Mouse (Mus musculus): ENCODE measurements around the gene Acbd4. TPM values are rescaled to one million over a fixed set of nuclear protein-coding genes. Genes with fewer than 3 reads are reported as not detected.

Gene Acbd4
- total and polyA plus RNA-seq, 2 experiments from 2014 or later, result 16.3 to 21.6 TPM

GRCm38 (mm10) chr11:103133456-103134185 lies 32.1 kb downstream of the Acbd4 start:
- no peaks in the 10 kb centered on the region for H3K9me3 ChIP-seq (replicated peaks; ENCODE audit: control insufficient read depth, low read length)
- WGBS, result 52% methylated on average over 6 of the region's 6 CpGs
- ATAC-seq (ENCODE audit: insufficient read depth, low read depth) (no peak), DNase-seq (ENCODE audit: low spot score) (no peak)
- H3K9ac ChIP-seq (replicated peaks; ENCODE audit: low read depth, low read length), result peak overlapping the region; percentile 24
- TF ChIP-seq CTCF (IDR thresholded peaks at IDR 0.05; ENCODE audit: low read depth), result no peak
- TF ChIP-seq EP300 (IDR thresholded peaks at IDR 0.05; ENCODE audit: low read depth), result no peak
- peak overlapping the region; percentile 52 for H3K4me2 ChIP-seq (ENCODE audit: low read depth, low read length)
- H3K4me1 ChIP-seq (ENCODE audit: control insufficient read depth, insufficient read depth), result peaks cover 17% of the 10 kb centered on the region; the same call in 1 of the 2 replicates
- H3K27me3 ChIP-seq (ENCODE audit: control insufficient read depth, insufficient read depth, low read length), result no peaks in the 10 kb centered on the region
- H3K36me3 ChIP-seq (replicated peaks; ENCODE audit: control insufficient read depth, insufficient read depth, low read length), result no peaks in the 10 kb centered on the region; the same call in 1 of the 2 replicates
- 0 out of 2 replicates have a peak overlapping the region, but pooled peaks have one; percentile 17 for H3K4me3 ChIP-seq (ENCODE audit: low read depth, low read length)
- H3K27ac ChIP-seq (ENCODE audit: low read depth), result peak overlapping the region; percentile 86

- no peak for ATAC-seq (ENCODE audit: insufficient read depth, low read depth)
- 61% methylated on average over 3 of the region's 3 CpGs for WGBS
- H3K9ac ChIP-seq (replicated peaks; ENCODE audit: low read depth, low read length), result no peak overlapping the region
- no peak for DNase-seq (ENCODE audit: low spot score)
- no peaks in the 10 kb centered on the region for H3K27me3 ChIP-seq (ENCODE audit: control insufficient read depth, insufficient read depth, low read length)
- H3K4me3 ChIP-seq (ENCODE audit: low read depth, low read length), result no peak overlapping the region
- peaks cover 17% of the 10 kb centered on the region; the same call in 1 of the 2 replicates for H3K4me1 ChIP-seq (ENCODE audit: control insufficient read depth, insufficient read depth)
- H3K9me3 ChIP-seq (replicated peaks; ENCODE audit: control insufficient read depth, low read length), result no peaks in the 10 kb centered on the region
- TF ChIP-seq EP300 (IDR thresholded peaks at IDR 0.05; ENCODE audit: low read depth) (no peak), CTCF (IDR thresholded peaks at IDR 0.05; ENCODE audit: low read depth) (no peak)
- H3K36me3 ChIP-seq (replicated peaks; ENCODE audit: control insufficient read depth, insufficient read depth, low read length), result peaks cover 5% of the 10 kb centered on the region; the same call in 1 of the 2 replicates
- H3K27ac ChIP-seq (ENCODE audit: low read depth), result peak overlapping the region; percentile 86
- no peak overlapping the region for H3K4me2 ChIP-seq (ENCODE audit: low read depth, low read length)
Observed at GRCm38 (mm10) chr11:103134221-103134620, 32.7 kb downstream of the Acbd4 start.

GRCm38 (mm10) chr11:103136039-103136577 lies 34.6 kb downstream of the Acbd4 start:
- ATAC-seq (ENCODE audit: insufficient read depth, low read depth) (no peak), DNase-seq (ENCODE audit: low spot score) (no peak)
- Histone ChIP-seq H3K4me1 (ENCODE audit: control insufficient read depth, insufficient read depth) (peaks cover 19% of the 10 kb centered on the region), H3K4me2 (ENCODE audit: low read depth, low read length) (no peak overlapping the region), H3K4me3 (ENCODE audit: low read depth, low read length) (no peak overlapping the region), H3K27ac (ENCODE audit: low read depth) (no peak overlapping the region), H3K9me3 (replicated peaks; ENCODE audit: control insufficient read depth, low read length) (no peaks in the 10 kb centered on the region), H3K36me3 (replicated peaks; ENCODE audit: control insufficient read depth, insufficient read depth, low read length) (0 out of 2 replicates have a peak, but pooled peaks cover 12% of the 10 kb centered on the region), H3K27me3 (ENCODE audit: control insufficient read depth, insufficient read depth, low read length) (no peaks in the 10 kb centered on the region), H3K9ac (replicated peaks; ENCODE audit: low read depth, low read length) (no peak overlapping the region)
- TF ChIP-seq EP300 (IDR thresholded peaks at IDR 0.05; ENCODE audit: low read depth) (no peak), CTCF (IDR thresholded peaks at IDR 0.05; ENCODE audit: low read depth) (no peak)
- WGBS, result 60% methylated on average over 8 of the region's 8 CpGs

GRCm38 (mm10) chr11:103139951-103140762 lies 38.7 kb downstream of the Acbd4 start:
- Histone ChIP-seq H3K27ac (ENCODE audit: low read depth) (peak overlapping the region; percentile 90), H3K9ac (replicated peaks; ENCODE audit: low read depth, low read length) (no peak overlapping the region; the same call in 1 of the 2 replicates), H3K4me2 (ENCODE audit: low read depth, low read length) (no peak overlapping the region), H3K36me3 (replicated peaks; ENCODE audit: control insufficient read depth, insufficient read depth, low read length) (0 out of 2 replicates have a peak, but pooled peaks cover 12% of the 10 kb centered on the region), H3K27me3 (ENCODE audit: control insufficient read depth, insufficient read depth, low read length) (no peaks in the 10 kb centered on the region), H3K9me3 (replicated peaks; ENCODE audit: control insufficient read depth, low read length) (no peaks in the 10 kb centered on the region), H3K4me1 (ENCODE audit: control insufficient read depth, insufficient read depth) (peaks cover 27% of the 10 kb centered on the region), H3K4me3 (ENCODE audit: low read depth, low read length) (no peak overlapping the region)
- TF ChIP-seq EP300 (IDR thresholded peaks at IDR 0.05; ENCODE audit: low read depth) (no peak), CTCF (IDR thresholded peaks at IDR 0.05; ENCODE audit: low read depth) (no peak)
- 82% methylated on average over 14 of the region's 14 CpGs for WGBS
- no peak for ATAC-seq (ENCODE audit: insufficient read depth, low read depth)
- no peak for DNase-seq (ENCODE audit: low spot score)

- Histone ChIP-seq H3K36me3 (replicated peaks; ENCODE audit: control insufficient read depth, insufficient read depth, low read length) (0 out of 2 replicates have a peak, but pooled peaks cover 12% of the 10 kb centered on the region), H3K27me3 (ENCODE audit: control insufficient read depth, insufficient read depth, low read length) (no peaks in the 10 kb centered on the region), H3K9ac (replicated peaks; ENCODE audit: low read depth, low read length) (peak overlapping the region; percentile 16; the same call in 1 of the 2 replicates), H3K4me2 (ENCODE audit: low read depth, low read length) (no peak overlapping the region), H3K4me3 (ENCODE audit: low read depth, low read length) (no peak overlapping the region), H3K9me3 (replicated peaks; ENCODE audit: control insufficient read depth, low read length) (no peaks in the 10 kb centered on the region), H3K4me1 (ENCODE audit: control insufficient read depth, insufficient read depth) (peaks cover 27% of the 10 kb centered on the region), H3K27ac (ENCODE audit: low read depth) (peak overlapping the region; percentile 90)
- ATAC-seq (ENCODE audit: insufficient read depth, low read depth) (no peak; the same call in 1 of the 2 replicates), DNase-seq (ENCODE audit: low spot score) (no peak)
- WGBS, result 30% methylated on average over 6 of the region's 6 CpGs
- no peak for TF ChIP-seq EP300 (IDR thresholded peaks at IDR 0.05; ENCODE audit: low read depth)
- TF ChIP-seq CTCF (IDR thresholded peaks at IDR 0.05; ENCODE audit: low read depth), result no peak
Observed at GRCm38 (mm10) chr11:103140763-103141100, 39.2 kb downstream of the Acbd4 start.

All from heart, postnatal 0 days (tissue).